Mouse (Mus musculus) lung, embryonic 15.5 days (tissue): ENCODE measurements around the gene Wnt5b. TPM values are rescaled to one million over a fixed set of nuclear protein-coding genes. Genes with fewer than 3 reads are reported as not detected.
A peak's percentile ranks its signal among the peaks of the same experiment; 100 is the strongest.

Experiments
- ATAC-seq: fragments of 200-750 bp; cut with Nextera tagmentation; 2 replicates; pipeline ENCODE4 v1.8.0; 2017; ENCODE audit warnings: moderate number of reproducible peaks, borderline replicate concordance; ENCODE audit not compliant: low FRiP score, low TSS enrichment; ENCODE audit errors: extremely low read depth
- H3K27ac ChIP-seq: fragments of 300-500 bp; sonication (generic); 2 replicates; pipeline ENCODE4 v1.5.1; 2015; ENCODE audit warnings: moderate library complexity, mild to moderate bottlenecking, inconsistent platforms
- H3K27me3 ChIP-seq: fragments of 300-500 bp; sonication (generic); 2 replicates; pipeline ENCODE4 v1.6.1; 2015; ENCODE audit warnings: inconsistent platforms
- H3K36me3 ChIP-seq: fragments of 300-500 bp; sonication (generic); 2 replicates; pipeline ENCODE4 v1.6.1; 2015; ENCODE audit warnings: inconsistent platforms
- H3K4me1 ChIP-seq: fragments of 300-500 bp; sonication (generic); 2 replicates; pipeline ENCODE4 v1.6.1; 2015; ENCODE audit warnings: inconsistent platforms
- H3K4me2 ChIP-seq: fragments of 300-500 bp; sonication (generic); 2 replicates; pipeline ENCODE4 v1.6.1; 2015; ENCODE audit warnings: inconsistent platforms, mild to moderate bottlenecking, moderate library complexity
- H3K4me3 ChIP-seq: fragments of 300-500 bp; sonication (generic); 2 replicates; pipeline ENCODE4 v1.5.1; 2015; ENCODE audit warnings: mild to moderate bottlenecking, inconsistent platforms
- H3K9ac ChIP-seq: fragments of 300-500 bp; sonication (generic); 2 replicates; pipeline ENCODE4 v1.6.1; 2015; ENCODE audit warnings: inconsistent platforms
- H3K9me3 ChIP-seq: fragments of 300-500 bp; sonication (generic); 2 replicates; pipeline ENCODE4 v1.6.1; 2016; ENCODE audit warnings: inconsistent platforms
- WGBS: fragments of 180-500 bp; shearing (Covaris S2); methylation state at CpG from one replicate; pipeline ENCODE4 v1.1.7; 2015; 5-methylcytosine and 5-hydroxymethylcytosine counted together
- polyA plus RNA-seq: library from polyadenylated mRNA; unstranded; fragments of >200 nt; fragmentation: Nextera tagmentation; extraction: Ambion mirVana; gene quantifications from 2 replicates; pipeline ENCODE4 v1.2.1, GENCODE M21; 2015

Gene Wnt5b
- polyA plus RNA-seq, 1 experiment from 2014 or later: 7.7 TPM

DNA sequence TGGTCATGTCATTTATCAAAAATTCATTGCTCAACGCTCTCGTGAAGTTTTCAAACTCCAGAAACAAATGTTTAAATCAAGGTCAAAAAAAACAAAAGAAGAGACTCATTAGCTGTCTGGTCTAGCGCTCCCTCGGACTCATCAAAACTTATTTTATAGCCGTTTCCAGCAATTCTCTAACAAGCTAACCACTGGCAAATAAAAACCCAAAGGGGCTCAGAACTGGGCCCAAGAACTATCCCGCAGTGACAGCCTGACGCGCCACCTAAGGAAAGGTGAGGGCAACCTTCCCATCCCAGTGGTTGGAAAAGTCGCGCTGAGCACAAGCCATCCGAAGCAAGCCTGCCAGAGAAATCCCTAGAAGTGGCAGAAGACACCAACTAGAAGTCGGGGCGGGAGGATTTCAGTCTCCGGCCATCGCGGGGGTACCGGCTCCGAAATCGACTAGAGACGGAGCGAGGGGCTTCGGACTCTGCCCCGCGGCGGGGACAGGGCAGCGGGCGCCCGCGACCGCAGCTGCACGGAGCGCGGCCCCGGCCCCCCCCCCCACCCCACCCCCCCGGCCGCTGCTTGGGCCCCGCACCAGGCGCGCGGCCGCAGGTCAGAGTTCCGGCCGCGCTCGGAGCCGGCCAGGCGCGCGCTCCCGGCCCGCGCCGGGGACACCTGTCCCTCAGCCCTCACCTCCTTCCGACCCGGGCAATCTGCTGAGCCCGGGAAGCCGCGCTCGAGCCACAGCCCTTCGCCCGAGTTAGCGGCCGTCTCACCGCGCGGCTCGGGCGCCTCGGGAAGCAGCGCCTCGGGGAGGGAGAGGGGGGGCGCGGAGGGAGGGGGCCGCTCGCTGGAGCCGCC lies 156.1 kb downstream of the Wnt5b start:
- Histone ChIP-seq H3K4me2 (peak overlapping the region; percentile 66), H3K27me3 (no peaks in the 10 kb centered on the region), H3K4me3 (peak overlapping the region; percentile 85), H3K36me3 (no peaks in the 10 kb centered on the region), H3K9ac (peak overlapping the region; percentile 87), H3K9me3 (no peaks in the 10 kb centered on the region), H3K4me1 (peaks cover 13% of the 10 kb centered on the region), H3K27ac (peak overlapping the region; percentile 88)
- ATAC-seq: peak; percentile 79
- under 1% methylated on average over 43 of the region's 76 CpGs for WGBS

DNA sequence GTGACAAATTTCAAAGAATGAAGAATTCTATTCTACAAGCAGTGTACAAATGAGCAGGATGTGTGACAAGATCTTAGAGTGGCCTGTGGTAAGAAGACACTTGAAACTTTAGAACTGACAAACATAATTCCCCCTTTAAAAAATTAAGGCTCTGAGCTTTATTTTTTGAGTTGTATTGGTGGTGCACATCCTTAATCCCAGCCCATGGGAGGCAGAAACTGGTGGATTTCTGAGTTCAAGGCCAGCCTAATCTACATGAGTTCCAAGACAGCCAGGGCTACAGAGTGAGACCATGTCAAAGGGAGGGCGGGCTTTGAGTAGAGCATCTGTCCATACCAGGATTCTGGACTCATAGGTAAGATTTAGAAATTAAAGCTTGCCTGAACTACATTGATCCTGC lies 157.3 kb downstream of the Wnt5b start:
- Histone ChIP-seq H3K9ac (no peak overlapping the region), H3K36me3 (no peaks in the 10 kb centered on the region)

DNA sequence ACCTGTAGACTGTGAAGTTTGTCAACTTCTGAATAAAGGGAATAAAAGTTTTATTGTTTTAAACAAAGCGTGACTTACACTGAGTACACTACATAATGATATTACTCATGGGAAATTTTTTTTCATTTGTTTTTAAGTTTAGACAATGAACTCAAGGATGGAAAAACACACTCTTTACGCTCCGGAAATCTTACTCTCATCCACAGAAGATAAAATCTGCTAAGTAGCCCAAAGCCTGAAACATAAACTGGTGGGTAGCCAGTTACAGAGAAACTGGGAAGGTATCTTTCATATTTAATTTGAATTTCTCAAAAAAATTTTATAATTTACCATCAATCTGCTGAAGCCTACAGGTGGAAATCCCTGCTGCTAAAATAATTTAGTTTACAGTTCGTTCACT lies 157.7 kb downstream of the Wnt5b start:
- Histone ChIP-seq H3K9ac (no peak overlapping the region), H3K4me1 (peaks cover 13% of the 10 kb centered on the region), H3K27me3 (no peaks in the 10 kb centered on the region), H3K27ac (no peak overlapping the region), H3K9me3 (no peaks in the 10 kb centered on the region), H3K36me3 (no peaks in the 10 kb centered on the region), H3K4me2 (0 out of 2 replicates have a peak overlapping the region, but pooled peaks have one; percentile 66), H3K4me3 (no peak overlapping the region)
- WGBS: 84% methylated on average over 4 of the region's 4 CpGs
- ATAC-seq: no peak

More for the DNA sequence above, 157.3 kb downstream of the Wnt5b start:
- H3K4me1 ChIP-seq: peaks cover 13% of the 10 kb centered on the region
- H3K27me3 ChIP-seq: no peaks in the 10 kb centered on the region
- peak overlapping the region; percentile 85; the same call in 1 of the 2 replicates for H3K4me3 ChIP-seq
- no peak overlapping the region for H3K27ac ChIP-seq
- no peak for ATAC-seq
- WGBS: 81% methylated on average over 1 of the region's 1 CpGs
- no peaks in the 10 kb centered on the region for H3K9me3 ChIP-seq
- peak overlapping the region; percentile 66 for H3K4me2 ChIP-seq

DNA sequence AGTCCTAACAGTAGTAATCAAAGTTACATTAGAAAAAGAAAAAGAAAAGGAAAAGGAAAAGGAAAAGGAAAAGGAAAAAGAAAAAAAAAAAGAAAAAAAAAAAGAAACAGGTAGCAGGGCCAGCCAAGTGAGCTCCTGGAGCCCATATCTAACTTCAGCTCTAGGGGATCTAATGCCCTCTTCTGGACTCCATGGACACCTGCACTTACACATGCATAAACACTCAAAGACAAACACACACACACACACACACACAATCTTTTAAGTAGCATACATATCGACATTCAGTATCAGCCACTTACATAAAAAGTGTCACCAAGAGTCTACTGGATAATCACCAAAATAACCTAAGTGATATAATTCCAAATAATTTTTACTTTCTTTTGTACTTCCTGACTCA lies 158.5 kb downstream of the Wnt5b start:
- ATAC-seq: no peak

More for the DNA sequence above, 158.5 kb downstream of the Wnt5b start:
- H3K27me3 ChIP-seq: no peaks in the 10 kb centered on the region
- no peak overlapping the region for H3K27ac ChIP-seq
- WGBS: 81% methylated on average over 1 of the region's 1 CpGs
- no peak overlapping the region for H3K9ac ChIP-seq
- H3K4me3 ChIP-seq: no peak overlapping the region
- H3K4me2 ChIP-seq: no peak overlapping the region
- peaks cover 13% of the 10 kb centered on the region for H3K4me1 ChIP-seq
- H3K36me3 ChIP-seq: no peaks in the 10 kb centered on the region
- H3K9me3 ChIP-seq: no peaks in the 10 kb centered on the region

Other genes starting within 250 kb of the Wnt5b start
- gene Lrtm2, start 213.6 kb downstream of the Wnt5b start, polyA plus RNA-seq: 0.04 and 0.11 TPM in 2 replicates
- gene Adipor2, start 126.6 kb downstream of the Wnt5b start, polyA plus RNA-seq: 42.8 and 43.6 TPM in 2 replicates
- 4.5 and 4.6 TPM in 2 replicates for gene Fbxl14, start 64.7 kb downstream of the Wnt5b start, polyA plus RNA-seq